Mouse (Mus musculus) embryonic fibroblast, embryonic 13.5 days (primary cell): ENCODE data around the gene Eif4a2.

Source experiments
- CTCF ChIP-seq: IDR thresholded peaks from 2 replicates; pipeline ENCODE4 v1.5.1; 2011; ENCODE audit warnings: mild to moderate bottlenecking, control low read depth, low read length, moderate library complexity, borderline replicate concordance; ENCODE audit not compliant: insufficient read depth
- POLR2A ChIP-seq: IDR thresholded peaks from 2 replicates; pipeline ENCODE4 v1.6.1; 2011; ENCODE audit warnings: low read depth, mild to moderate bottlenecking, control low read depth, low read length, moderate library complexity

- no peak for TF ChIP-seq CTCF
- TF ChIP-seq POLR2A, result no peak
Observed at GRCm38 (mm10) chr16:23157013-23157412, 49.8 kb downstream of the Eif4a2 start.
